Mouse (Mus musculus) liver, adult 2 months (tissue): ENCODE data around the gene Gm49383.

ENCODE experiments used
- CTCF ChIP-seq: fragments of 200-500 bp; IDR thresholded peaks from 2 replicates; pipeline ENCODE4 v1.5.1; 2011; ENCODE audit warnings: low read depth, low read length, control low read depth
- POLR2A ChIP-seq: fragments of 200-500 bp; IDR thresholded peaks from 2 replicates; pipeline ENCODE4 v1.6.1; 2011; ENCODE audit warnings: low read length, control low read depth; ENCODE audit not compliant: insufficient read depth; ENCODE audit errors: extremely low read depth

DNA sequence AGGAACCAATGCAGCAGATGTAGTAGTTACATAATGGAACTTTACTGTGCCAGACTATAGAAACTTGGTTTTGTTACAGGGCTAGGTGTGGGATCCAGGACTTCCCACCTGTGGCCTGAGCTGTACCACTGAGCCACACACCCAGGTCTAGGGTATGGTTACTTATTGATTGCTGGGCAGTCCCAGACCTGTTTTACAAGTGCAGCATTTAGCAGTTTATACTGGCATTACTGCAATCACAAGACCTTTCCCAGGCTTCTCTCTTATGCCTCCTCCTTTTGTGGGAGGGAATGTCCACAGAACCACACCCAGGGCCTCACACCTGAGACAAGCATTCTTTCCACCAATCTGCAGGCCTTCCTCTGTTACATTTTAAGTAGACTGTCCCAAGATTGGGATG lies 2.1 kb upstream of the Gm49383 start:
- TF ChIP-seq CTCF, result no peak
- TF ChIP-seq POLR2A, result no peak
